Mouse (Mus musculus): ENCODE data around the gene Bsn.

DNA sequence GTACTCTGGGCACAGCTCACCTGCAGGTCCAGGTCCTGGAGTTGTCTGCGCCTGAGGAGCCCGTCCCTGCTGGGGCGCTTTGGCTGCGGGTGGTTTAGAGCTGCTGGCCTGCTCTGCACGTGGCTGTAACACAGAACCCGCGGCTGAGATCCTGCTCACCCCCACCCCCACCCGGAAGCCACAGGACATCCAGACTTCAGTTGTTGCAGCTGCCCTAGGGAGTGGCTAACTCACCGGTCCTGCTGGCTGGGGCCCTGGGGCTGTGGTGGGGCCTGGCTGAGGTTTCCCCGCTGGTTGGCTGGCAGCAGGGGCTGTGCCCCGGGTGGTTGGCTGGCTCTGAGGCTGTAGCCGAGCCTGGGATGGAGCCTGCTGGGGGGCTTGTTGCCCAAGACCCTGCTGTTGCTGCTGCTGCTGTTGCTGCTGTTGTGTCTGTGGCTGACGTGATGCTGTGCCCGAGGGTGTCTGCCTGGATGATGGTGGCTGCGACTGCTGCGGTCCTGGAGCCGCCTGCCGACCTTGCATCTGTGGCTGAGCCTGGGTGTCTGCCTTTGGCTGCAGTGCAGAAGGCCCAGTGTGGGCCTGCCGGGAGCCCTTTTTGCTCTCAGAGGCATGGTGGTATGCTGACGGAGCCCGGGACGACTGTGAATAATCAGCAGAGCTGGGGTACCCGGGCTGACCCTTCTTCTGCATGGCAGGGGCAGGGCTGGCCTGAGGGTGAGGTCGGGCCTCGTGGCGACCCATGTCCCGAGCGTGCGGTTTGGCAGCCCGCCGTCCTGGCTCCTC is 85.2 kb downstream of the Bsn start:
- TF ChIP-seq EP300 (IDR thresholded peaks at IDR 0.05; ENCODE audit: low read depth) (no peak), CTCF (IDR thresholded peaks at IDR 0.05; ENCODE audit: low read depth) (no peak)
